Mouse (Mus musculus) limb, embryonic 10.5 days (tissue): Measurements from ENCODE around the gene Phkb. TPM values are rescaled to one million over a fixed set of nuclear protein-coding genes. Genes with fewer than 3 reads are reported as not detected.

Experiments
- DNase-seq: peaks from one replicate; pipeline ENCODE4 v3.0.0-alpha.2; 2017; ENCODE audit warnings: low spot score
- H3K27ac ChIP-seq: fragments of 300-500 bp; sonication (generic); 2 replicates; pipeline ENCODE4 v1.5.1; 2016; ENCODE audit warnings: mild to moderate bottlenecking
- H3K27me3 ChIP-seq: fragments of 300-500 bp; sonication (generic); 2 replicates; pipeline ENCODE4 v1.6.1; 2016; ENCODE audit warnings: low read depth, mild to moderate bottlenecking; ENCODE audit not compliant: poor library complexity, severe bottlenecking
- H3K36me3 ChIP-seq: fragments of 300-500 bp; sonication (generic); 2 replicates; pipeline ENCODE4 v1.6.1; 2016; ENCODE audit warnings: mild to moderate bottlenecking, moderate library complexity
- H3K4me1 ChIP-seq: fragments of 300-500 bp; sonication (generic); 2 replicates; pipeline ENCODE4 v1.6.1; 2016
- H3K4me3 ChIP-seq: fragments of 300-500 bp; sonication (generic); 2 replicates; pipeline ENCODE4 v1.5.1; 2016; ENCODE audit warnings: mild to moderate bottlenecking, moderate library complexity
- H3K9me3 ChIP-seq: fragments of 300-500 bp; sonication (generic); replicated peaks from 2 replicates; pipeline ENCODE4 v1.6.1; 2016; ENCODE audit warnings: mild to moderate bottlenecking
- WGBS: fragments of 180-500 bp; shearing (Covaris S2); methylation state at CpG from one replicate; pipeline ENCODE4 v1.1.7; 2016; 5-methylcytosine and 5-hydroxymethylcytosine counted together
- polyA plus RNA-seq: library from polyadenylated mRNA; unstranded; fragments of >200 nt; fragmentation: Nextera tagmentation; extraction: Ambion mirVana; gene quantifications from 2 replicates; pipeline ENCODE4 v1.2.1, GENCODE M21; 2016

The Phkb gene
- polyA plus RNA-seq, 1 experiment from 2014 or later = 47.1 TPM

DNA sequence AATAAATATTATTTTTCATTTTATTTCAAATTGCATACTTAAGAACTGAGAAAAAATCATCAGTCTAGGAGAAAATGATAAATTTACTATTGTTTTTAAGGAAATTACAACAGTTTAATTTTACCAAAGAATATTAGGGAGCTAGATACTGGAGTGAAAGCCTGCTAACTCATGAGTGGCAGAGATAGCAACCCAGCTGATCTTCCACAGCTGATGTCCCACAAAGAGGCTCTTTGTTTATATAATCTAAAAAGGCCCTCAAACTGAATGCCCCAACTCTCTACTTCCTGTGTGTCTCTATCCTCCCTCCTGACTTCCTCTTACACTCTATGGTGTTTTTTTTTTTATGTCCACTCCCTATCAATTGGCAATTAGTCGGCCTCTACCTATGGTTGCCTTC lies 152.2 kb downstream of the Phkb start:
- H3K4me1 ChIP-seq = no peaks in the 10 kb centered on the region
- no peak for DNase-seq
- no peak overlapping the region for H3K4me3 ChIP-seq
- WGBS = 89% methylated on average over 1 of the region's 1 CpGs
- no peaks in the 10 kb centered on the region for H3K9me3 ChIP-seq
- no peaks in the 10 kb centered on the region for H3K27me3 ChIP-seq
- no peaks in the 10 kb centered on the region for H3K36me3 ChIP-seq
- H3K27ac ChIP-seq = no peak overlapping the region

DNA sequence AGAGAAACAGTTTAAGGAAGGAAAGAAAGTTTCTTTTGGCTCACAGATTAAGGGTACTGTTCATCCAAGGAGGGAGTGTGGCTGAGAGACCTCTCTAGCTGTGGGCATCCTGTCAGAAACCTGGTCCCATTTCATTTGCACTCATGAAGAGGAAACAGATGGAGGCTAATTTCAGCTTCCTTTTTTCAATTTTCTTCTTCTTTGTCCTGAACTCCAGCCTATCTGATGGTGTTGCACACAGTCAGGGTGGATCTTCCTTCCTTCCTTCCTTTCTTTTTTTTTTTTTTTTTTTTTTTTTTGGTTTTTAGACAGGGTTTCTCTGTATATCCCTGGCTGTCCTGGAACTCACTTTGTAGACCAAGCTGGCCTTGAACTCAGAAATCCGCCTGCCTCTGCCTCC lies 152.9 kb downstream of the Phkb start:
- 96% methylated on average over 1 of the region's 1 CpGs for WGBS
- no peaks in the 10 kb centered on the region for H3K36me3 ChIP-seq
- no peak overlapping the region for H3K4me3 ChIP-seq

DNA sequence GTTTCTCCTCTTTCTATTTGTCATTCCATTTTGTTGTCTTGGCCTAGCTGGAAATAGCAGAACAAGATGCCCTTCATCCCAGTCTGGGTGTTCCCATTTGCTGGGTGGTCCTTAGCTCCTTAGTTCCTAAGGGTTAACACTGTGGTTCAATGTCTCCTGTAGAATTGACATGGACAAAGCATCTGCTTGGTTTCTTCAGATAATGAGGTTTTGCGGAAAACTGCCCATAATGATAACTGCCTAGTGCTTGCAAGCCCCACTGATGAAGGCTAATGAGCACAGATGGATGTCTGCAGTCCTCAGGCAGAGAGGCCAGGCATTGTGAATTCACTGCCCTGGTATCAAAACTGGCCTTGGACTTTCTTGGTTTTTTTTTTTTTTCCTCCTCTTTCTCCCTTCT lies 155.2 kb downstream of the Phkb start:
- WGBS = 97% methylated on average over 1 of the region's 1 CpGs
- Histone ChIP-seq H3K27ac (no peak overlapping the region), H3K9me3 (no peaks in the 10 kb centered on the region), H3K27me3 (no peaks in the 10 kb centered on the region), H3K4me1 (no peaks in the 10 kb centered on the region), H3K4me3 (no peak overlapping the region), H3K36me3 (no peaks in the 10 kb centered on the region)
- no peak for DNase-seq

More for the DNA sequence above, 152.9 kb downstream of the Phkb start:
- Histone ChIP-seq H3K4me1 (no peaks in the 10 kb centered on the region), H3K9me3 (no peaks in the 10 kb centered on the region), H3K27me3 (no peaks in the 10 kb centered on the region), H3K27ac (no peak overlapping the region)
- no peak for DNase-seq

GRCm38 (mm10) chr8:86006485-86006884 lies 165.7 kb downstream of the Phkb start:
- no peak overlapping the region for H3K27ac ChIP-seq
- no peak for DNase-seq
- no peaks in the 10 kb centered on the region for H3K27me3 ChIP-seq
- H3K9me3 ChIP-seq = no peaks in the 10 kb centered on the region
- peaks cover 4% of the 10 kb centered on the region; the same call in 1 of the 2 replicates for H3K4me1 ChIP-seq
- no peak overlapping the region for H3K4me3 ChIP-seq
- H3K36me3 ChIP-seq = no peaks in the 10 kb centered on the region

GRCm38 (mm10) chr8:86016806-86017205 lies 176.0 kb downstream of the Phkb start:
- no peak overlapping the region for H3K4me3 ChIP-seq
- no peaks in the 10 kb centered on the region for H3K27me3 ChIP-seq
- no peaks in the 10 kb centered on the region for H3K9me3 ChIP-seq
- 87% methylated on average over 2 of the region's 2 CpGs for WGBS
- no peaks in the 10 kb centered on the region for H3K4me1 ChIP-seq
- peaks cover 7% of the 10 kb centered on the region for H3K36me3 ChIP-seq
- DNase-seq = no peak
- H3K27ac ChIP-seq = no peak overlapping the region

DNA sequence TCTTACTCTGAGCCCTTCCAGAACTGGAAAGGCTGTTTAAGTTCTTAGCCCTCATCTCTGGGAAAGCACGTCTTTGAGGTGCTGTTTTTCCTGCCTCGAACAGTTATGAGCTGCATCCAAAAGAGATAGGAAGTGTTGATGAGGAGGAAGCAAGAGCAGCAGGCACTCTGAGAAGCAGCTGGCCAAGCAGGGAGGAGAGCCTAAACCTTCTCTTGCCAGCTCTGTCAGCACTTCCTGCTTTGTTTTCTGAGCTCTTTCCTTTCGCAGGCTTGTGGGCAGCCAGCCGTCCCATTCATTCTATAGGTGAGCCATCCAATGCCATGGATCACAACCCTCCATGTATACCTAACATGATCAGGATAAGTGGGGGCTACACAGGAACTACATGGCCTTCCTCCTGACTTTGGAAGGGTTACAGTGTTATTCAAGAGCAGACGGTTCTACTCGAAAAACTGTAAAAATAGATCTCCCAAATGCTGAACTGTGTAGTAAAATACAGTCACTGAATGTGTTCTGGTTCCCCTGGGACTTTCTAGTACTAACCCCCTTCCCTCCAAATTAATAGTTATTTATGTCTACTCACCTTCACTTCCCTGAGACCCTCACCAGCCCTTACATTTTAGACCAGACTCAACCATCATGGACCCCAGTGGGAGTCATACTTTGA lies 188.0 kb downstream of the Phkb start:
- no peaks in the 10 kb centered on the region for H3K27me3 ChIP-seq
- no peak overlapping the region for H3K27ac ChIP-seq
- no peak overlapping the region for H3K4me3 ChIP-seq
- peaks cover 12% of the 10 kb centered on the region; the same call in 1 of the 2 replicates for H3K36me3 ChIP-seq
- H3K9me3 ChIP-seq = no peaks in the 10 kb centered on the region
- no peak for DNase-seq
- H3K4me1 ChIP-seq = no peaks in the 10 kb centered on the region; the same call in 1 of the 2 replicates
- 89% methylated on average over 6 of the region's 6 CpGs for WGBS

- WGBS = 93% methylated on average over 7 of the region's 7 CpGs
- H3K27me3 ChIP-seq = no peaks in the 10 kb centered on the region
- no peaks in the 10 kb centered on the region; the same call in 1 of the 2 replicates for H3K4me1 ChIP-seq
- H3K4me3 ChIP-seq = no peak overlapping the region
- H3K27ac ChIP-seq = no peak overlapping the region
- no peak for DNase-seq
- H3K36me3 ChIP-seq = peaks cover 12% of the 10 kb centered on the region; the same call in 1 of the 2 replicates
- H3K9me3 ChIP-seq = no peaks in the 10 kb centered on the region
Measured at GRCm38 (mm10) chr8:86029451-86029850, 188.7 kb downstream of the Phkb start.

GRCm38 (mm10) chr8:86034662-86035365 lies 194.1 kb downstream of the Phkb start:
- no peak overlapping the region for H3K4me3 ChIP-seq
- H3K9me3 ChIP-seq = no peaks in the 10 kb centered on the region
- H3K4me1 ChIP-seq = no peaks in the 10 kb centered on the region
- peaks cover 11% of the 10 kb centered on the region for H3K36me3 ChIP-seq
- no peak overlapping the region for H3K27ac ChIP-seq
- no peaks in the 10 kb centered on the region for H3K27me3 ChIP-seq
- DNase-seq = no peak
- 86% methylated on average over 6 of the region's 6 CpGs for WGBS

DNA sequence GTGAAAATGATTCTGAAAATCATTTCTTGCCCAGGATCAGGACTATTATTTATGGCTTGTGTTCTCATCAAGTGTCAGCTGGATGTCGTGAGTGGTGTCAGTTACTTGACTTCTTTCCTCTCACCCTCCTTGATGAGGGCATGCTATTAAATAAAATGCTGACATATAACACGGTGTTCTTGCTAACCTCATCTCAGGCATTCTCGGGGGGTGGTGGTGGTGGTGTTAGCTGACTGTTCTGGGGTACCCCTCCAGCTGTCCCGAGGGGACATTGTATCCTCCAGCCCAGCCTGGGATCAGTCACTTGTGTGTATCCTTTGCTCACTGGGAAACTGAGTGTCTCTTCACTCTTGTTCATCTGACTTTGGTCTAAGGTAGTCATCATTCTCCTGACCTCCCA lies 194.6 kb downstream of the Phkb start:
- WGBS = 87% methylated on average over 4 of the region's 4 CpGs

DNA sequence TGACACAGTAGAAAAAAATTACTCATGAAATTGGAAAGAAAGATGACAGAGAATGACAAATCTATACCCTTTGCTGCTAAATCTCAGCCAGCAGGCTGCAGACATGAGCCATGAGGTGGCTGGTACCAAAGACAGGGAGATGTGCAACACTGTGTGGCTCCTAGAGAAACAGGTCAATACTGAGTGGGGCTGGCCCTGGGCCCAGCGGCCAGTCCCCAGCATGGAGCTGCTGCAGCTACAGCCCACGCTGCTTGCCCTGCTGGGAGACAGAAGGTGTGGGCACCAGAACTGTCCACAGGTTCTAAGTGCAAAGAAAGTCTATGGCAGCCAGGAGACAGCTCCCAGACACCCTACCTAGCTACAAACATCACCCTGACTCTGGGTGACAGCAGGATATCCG lies 197.7 kb downstream of the Phkb start:
- H3K27ac ChIP-seq = no peak overlapping the region
- no peaks in the 10 kb centered on the region for H3K9me3 ChIP-seq
- no peak for DNase-seq
- no peak overlapping the region for H3K4me3 ChIP-seq
- WGBS = 91% methylated on average over 3 of the region's 3 CpGs
- H3K27me3 ChIP-seq = no peaks in the 10 kb centered on the region
- no peaks in the 10 kb centered on the region for H3K4me1 ChIP-seq
- peaks cover 6% of the 10 kb centered on the region; the same call in 1 of the 2 replicates for H3K36me3 ChIP-seq

More for the DNA sequence above, 194.6 kb downstream of the Phkb start:
- Histone ChIP-seq H3K36me3 (peaks cover 12% of the 10 kb centered on the region), H3K9me3 (no peaks in the 10 kb centered on the region), H3K27me3 (no peaks in the 10 kb centered on the region), H3K4me3 (no peak overlapping the region), H3K27ac (no peak overlapping the region), H3K4me1 (no peaks in the 10 kb centered on the region)
- DNase-seq = no peak

GRCm38 (mm10) chr8:86042049-86042448 lies 201.3 kb downstream of the Phkb start:
- Histone ChIP-seq H3K36me3 (peaks cover 5% of the 10 kb centered on the region; the same call in 1 of the 2 replicates), H3K27ac (no peak overlapping the region), H3K4me3 (no peak overlapping the region), H3K9me3 (no peaks in the 10 kb centered on the region), H3K27me3 (no peaks in the 10 kb centered on the region), H3K4me1 (no peaks in the 10 kb centered on the region)
- WGBS = 25% methylated on average over 2 of the region's 2 CpGs
- DNase-seq = no peak

- 86% methylated on average over 3 of the region's 3 CpGs for WGBS
- Histone ChIP-seq H3K9me3 (no peaks in the 10 kb centered on the region), H3K4me1 (no peaks in the 10 kb centered on the region), H3K4me3 (no peak overlapping the region), H3K36me3 (0 out of 2 replicates have a peak, but pooled peaks cover 8% of the 10 kb centered on the region), H3K27ac (no peak overlapping the region), H3K27me3 (no peaks in the 10 kb centered on the region)
- no peak for DNase-seq
Measured at GRCm38 (mm10) chr8:86050882-86051281, 210.1 kb downstream of the Phkb start.

DNA sequence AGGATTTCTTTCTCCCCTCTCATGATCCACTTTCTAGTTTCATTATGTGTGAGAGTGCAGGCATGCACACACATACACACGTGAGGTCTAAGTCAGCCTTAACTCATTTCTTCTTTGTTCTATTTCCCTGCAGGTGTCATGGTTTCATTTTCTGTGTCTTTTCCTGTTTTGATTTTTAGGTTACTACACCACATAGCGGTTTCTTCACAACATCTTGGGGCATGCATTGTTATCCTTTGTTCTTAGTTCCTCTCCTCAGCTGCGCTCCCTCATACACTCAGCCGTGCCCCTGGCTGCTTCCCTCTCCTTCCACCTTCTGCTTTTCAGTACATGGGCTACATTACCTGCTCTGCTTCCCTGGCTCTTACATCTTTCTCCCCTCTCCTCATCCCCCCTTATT lies 211.2 kb downstream of the Phkb start:
- H3K9me3 ChIP-seq = no peaks in the 10 kb centered on the region
- peaks cover 14% of the 10 kb centered on the region for H3K36me3 ChIP-seq
- no peak overlapping the region for H3K4me3 ChIP-seq
- H3K27ac ChIP-seq = no peak overlapping the region
- H3K4me1 ChIP-seq = no peaks in the 10 kb centered on the region
- no peak for DNase-seq
- no peaks in the 10 kb centered on the region for H3K27me3 ChIP-seq
- 92% methylated on average over 4 of the region's 4 CpGs for WGBS
